Mouse (Mus musculus): ENCODE measurements around the gene Ptar1.

DNA sequence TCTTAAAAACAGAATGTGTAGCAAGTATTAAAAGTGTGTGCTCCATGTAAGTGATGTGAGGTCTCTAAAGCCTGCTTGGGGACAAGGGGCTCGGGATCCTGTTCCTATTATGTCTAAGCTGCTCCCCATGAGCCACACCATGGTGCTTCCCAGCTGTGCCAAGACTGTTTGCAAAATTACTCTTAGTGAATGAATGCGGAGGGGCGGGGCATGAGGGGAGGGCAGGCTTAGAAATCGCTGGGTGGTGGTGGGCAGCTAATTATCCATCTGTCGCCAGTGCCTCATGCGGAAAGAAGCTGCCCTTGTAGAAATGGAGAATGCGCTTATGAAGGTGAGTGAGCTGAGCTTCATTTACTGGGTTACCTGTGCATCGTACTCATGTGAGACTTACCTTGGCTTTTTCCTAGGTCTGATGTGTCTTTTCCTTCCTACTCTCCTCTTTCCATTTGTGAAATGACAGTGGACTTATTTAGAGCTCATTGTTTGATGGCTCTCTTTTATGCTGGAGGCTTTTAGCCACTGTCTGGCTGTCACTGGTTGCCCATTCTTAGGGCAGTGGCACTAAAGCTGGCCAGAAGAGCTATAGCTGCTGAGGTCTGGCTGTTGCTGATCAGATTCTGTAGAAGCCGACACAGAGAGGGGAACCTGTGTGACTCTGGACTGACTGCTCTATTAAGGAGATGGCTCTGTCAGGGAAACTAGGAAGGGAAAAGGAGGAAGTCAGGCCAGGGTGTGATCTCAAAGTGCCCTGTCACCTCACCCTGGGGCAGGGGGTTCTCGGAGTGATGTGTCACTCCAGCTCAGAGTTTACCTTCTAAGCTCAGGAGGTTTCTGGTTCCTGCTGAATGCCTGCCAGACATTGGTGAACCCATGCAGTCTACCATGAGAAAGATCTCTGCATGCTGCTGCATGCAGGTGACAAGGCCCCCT lies 83.5 kb downstream of the Ptar1 start:
- TF ChIP-seq CTCF (IDR thresholded peaks at IDR 0.05; ENCODE audit: control insufficient read depth, insufficient read depth, insufficient read length) (no peak), MAX (IDR thresholded peaks at IDR 0.05) (no peak), FOSL1 (IDR thresholded peaks at IDR 0.05; ENCODE audit: insufficient read depth, low read length, poor library complexity, severe bottlenecking) (no peak), CEBPB (IDR thresholded peaks at IDR 0.05; ENCODE audit: low read depth) (no peak), MYOG (IDR thresholded peaks at IDR 0.05; ENCODE audit: control insufficient read depth, extremely low read depth, insufficient read length) (no peak)
